Mouse (Mus musculus) thymus, postnatal 25 days (tissue): ENCODE measurements around the gene Nxph3.

ENCODE experiments used
- DNase-seq: peaks from one replicate; pipeline ENCODE4 v3.0.0; 2022

Gene Nxph3

GRCm38 (mm10) chr11:95514298-95514861, at the start of gene Nxph3:
Gene Nxph3, minus strand, starts transcription at chr11:95514570.
- peak; percentile 63 for DNase-seq

DNA sequence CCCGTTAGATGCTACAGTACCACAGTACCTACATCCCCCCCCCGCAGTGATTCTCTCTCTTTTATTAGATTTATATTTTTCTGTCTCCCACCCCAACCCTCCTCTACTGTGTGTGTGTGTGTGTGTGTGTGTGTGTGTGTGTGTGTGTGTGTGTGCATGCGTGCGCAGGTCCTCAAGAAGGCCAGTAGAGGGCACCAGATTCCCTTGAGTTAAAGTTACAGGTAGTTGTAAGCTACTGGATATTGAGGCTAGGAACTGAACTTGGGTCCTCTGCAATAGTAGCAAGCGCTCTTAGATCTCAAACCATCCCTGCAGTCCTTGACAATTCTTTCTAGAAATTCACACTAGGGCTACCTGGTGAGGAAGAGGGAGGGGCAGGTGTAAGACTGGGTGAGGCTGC, 49.5 kb upstream of the Nxph3 start:
- no peak for DNase-seq

DNA sequence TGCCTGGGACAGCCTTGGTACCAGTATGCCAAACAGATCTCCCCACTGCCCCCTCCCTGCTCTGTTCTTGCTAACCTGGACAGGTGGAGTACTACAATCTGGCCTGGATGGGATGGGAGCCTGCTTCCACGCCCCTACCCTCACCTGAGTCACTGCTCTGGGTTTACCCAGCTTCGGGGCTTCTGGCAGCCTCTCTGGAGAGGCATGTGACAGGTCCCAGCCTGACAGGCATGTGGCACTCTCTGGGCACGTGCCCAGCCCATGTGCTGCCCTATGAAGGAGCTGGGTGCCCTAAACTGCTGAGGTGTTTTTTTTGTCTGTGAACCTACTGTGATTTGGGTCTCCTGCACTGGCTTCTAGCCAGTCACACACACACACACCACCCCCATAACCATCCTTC, 46.4 kb upstream of the Nxph3 start:
- DNase-seq = no peak

DNA sequence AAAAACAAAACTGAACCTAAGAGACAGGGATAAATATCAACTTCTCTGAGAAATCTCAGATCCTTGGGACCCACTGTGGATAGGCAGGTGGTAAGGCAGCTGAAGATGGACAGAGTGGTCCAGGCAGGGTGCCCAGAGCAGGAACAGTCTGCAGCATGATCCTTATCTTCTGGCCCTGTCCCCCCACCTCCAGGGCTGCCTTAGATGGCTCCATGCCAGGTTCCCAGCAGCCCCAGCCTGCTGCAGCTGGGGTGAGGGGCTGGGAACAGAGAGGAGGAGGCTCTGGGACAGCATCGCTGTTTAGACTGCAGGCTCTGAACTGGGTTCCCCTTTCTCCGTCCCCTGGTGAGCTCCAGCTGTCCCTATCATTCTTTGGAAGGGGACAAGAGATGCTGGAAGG, 45.4 kb upstream of the Nxph3 start:
- no peak for DNase-seq

- no peak for DNase-seq
Observed at GRCm38 (mm10) chr11:95557719-95558118, 43.3 kb upstream of the Nxph3 start.

DNA sequence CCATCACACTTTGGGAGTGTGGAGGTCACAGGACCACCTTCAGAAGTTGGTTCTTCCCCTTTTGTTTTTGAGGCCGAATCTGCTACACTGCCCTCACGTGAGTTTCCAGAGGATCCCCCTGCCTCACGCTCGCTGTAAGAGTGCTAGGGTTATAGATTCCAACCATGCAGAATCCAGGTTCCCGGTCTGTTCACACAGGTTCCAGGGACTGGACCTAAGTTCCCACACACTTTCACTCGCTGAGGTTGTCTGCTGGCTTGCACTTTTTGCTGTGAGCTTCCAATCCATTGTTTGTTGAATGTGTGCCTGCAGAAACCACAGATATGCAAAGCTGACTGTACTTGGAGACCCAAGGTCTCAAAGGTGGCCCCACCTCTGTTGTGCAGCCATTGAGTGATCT, 42.7 kb upstream of the Nxph3 start:
- DNase-seq = no peak

- no peak for DNase-seq
Observed at GRCm38 (mm10) chr11:95555279-95555678, 40.9 kb upstream of the Nxph3 start.

DNA sequence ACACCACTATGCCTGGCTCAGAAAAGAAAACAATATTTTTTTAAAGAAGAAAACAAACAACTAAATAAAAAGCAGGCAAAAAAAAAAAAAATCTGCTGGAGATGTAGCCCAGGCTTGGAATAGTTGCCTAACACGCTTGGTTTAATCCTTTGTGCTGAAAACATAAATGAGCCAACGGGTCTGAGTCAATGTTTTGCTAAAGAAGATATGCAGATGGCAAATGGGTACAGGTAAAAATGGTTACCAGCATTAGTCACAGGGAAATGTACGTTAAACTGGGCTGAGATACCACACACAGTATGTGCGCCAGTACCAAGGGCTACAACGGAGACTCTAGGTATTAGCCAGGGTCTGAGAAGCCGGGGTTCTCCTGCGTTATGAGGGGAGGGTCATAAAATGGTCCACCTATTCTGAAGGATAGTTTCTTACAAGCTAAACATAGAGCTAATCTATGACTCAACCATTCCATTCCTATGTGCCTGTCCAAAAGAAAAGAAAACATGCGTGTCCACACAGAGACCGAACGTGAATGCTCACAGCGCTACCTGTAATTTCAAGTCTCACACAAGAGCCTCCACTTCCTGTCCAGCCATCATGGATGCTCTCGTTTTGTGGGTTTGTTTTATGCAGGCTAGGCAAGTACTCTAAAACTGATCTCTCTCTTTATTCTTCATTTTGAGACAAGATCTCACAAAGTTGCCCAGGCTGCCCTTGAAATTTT, 36.1 kb upstream of the Nxph3 start:
- DNase-seq = no peak

GRCm38 (mm10) chr11:95546021-95546782, 31.8 kb upstream of the Nxph3 start:
- no peak for DNase-seq

DNA sequence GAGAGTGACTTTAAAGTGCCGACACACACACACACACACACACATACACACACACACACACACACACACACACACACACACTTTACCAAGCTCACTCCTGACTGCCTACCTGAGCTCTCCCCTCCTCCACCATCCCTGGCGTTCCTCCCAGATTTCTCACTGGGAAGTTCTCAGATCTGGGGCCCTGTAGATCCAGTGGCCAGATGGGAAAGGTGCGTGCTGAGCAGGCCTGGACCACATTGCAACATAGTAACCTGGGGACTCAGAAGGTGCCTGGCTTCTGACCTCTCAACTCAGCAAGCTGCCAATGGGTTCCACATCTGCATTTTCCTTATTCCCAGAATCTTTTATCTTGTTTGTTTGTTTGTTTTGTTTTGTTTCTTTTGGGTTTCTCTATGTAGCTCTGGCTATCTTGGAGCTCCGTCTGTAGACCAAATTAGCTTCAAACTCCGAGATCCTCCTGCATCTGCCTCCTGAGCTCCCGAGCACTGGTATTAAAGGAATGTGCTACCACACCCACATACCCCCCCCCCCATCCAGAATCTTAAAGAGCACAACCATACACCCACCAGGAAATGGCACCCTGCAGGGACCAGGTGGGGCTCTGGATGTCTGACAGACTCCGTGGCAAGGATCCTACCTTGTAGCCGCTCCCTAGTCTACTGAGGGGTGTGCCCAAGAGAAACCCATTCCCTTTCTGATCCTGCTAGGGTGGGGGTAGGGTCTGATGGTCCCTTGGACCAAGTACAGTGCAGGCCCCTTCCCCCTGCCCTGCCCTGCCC, 30.4 kb upstream of the Nxph3 start:
- no peak for DNase-seq

GRCm38 (mm10) chr11:95540637-95541385, 26.4 kb upstream of the Nxph3 start:
- no peak for DNase-seq

DNA sequence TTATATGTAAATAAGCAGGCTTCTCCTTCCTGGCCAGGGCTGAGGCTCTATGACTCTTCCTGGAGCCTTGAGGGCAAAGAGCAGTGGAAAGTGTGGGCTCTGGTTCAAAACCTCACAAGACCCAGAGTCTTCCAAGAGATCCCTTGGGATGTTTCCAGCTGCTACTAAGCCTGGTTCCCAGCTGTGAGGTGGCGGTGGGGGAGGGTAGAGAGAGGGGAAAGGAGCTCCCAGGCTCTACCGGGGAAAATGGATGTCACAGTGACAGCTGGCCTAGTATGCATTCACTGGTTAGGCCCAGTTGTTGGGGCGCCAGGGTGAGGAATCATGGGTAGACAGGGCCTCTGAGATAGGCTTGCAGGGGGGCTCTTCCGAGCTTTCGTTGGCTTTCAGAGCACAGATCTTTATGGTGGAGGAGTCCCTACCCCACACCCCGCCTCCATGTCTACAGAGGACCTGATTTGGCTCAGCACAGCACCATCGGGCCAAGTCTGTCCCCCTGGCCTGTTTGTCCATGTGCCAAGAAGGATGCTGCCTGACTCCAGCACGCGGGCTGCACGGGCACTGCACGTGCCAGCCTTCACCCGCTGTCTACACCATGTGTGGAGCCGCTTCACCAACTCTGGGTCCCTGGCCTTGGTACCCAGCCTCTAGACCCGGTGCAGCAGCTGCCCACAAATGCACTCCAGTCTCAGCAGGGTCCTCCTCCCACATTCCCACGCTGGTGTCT, 24.2 kb upstream of the Nxph3 start:
- no peak for DNase-seq

- peak; percentile 71 for DNase-seq
Observed at GRCm38 (mm10) chr11:95533484-95534160, 19.3 kb upstream of the Nxph3 start.

- no peak for DNase-seq
Observed at GRCm38 (mm10) chr11:95532353-95533072, 18.1 kb upstream of the Nxph3 start.

GRCm38 (mm10) chr11:95528231-95528630, 13.9 kb upstream of the Nxph3 start:
- DNase-seq = no peak

DNA sequence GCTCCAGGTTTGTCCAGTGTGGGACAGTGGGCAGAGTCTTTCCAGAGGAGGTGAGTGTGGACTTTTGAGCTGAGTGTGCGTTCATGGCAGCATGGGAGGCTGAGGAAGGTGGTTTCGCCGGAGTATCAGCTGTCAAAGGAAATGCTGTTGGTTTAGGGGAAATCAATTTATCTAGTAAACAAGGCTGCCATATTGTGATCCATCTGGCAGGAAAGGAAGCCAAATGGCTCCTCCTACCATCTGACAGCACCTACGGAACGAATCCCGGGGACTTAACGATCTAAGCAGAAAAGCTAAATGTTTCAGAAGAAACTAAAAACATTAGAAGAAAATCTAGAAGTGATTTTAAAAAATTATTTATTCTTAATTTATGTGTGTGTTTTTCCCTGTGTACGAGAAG, 12.9 kb upstream of the Nxph3 start:
- DNase-seq = no peak

DNA sequence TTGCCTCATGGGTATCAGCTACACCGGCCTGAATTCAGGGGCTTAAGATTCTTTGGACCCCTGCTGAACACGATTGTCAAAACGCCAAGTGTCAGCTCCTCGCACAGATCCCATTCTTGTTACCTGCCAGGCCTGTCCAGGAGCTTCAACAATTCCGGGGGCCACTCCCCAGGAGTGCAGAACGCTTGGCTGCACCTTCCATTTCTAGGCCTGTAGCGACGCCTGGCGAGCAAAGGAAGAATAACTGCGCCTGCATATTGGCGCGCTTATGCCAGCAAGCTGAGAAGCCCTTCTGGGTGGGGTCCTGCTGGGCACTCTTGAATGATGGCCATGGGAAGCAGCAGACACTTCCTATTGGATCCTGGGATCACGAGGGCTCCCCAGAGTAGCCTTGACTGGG, 7.2 kb upstream of the Nxph3 start:
- peak; percentile 77 for DNase-seq

- DNase-seq = peak; percentile 90
Observed at GRCm38 (mm10) chr11:95520456-95521072, 6.2 kb upstream of the Nxph3 start.

- DNase-seq = no peak
Observed at GRCm38 (mm10) chr11:95519996-95520395, 5.6 kb upstream of the Nxph3 start.

DNA sequence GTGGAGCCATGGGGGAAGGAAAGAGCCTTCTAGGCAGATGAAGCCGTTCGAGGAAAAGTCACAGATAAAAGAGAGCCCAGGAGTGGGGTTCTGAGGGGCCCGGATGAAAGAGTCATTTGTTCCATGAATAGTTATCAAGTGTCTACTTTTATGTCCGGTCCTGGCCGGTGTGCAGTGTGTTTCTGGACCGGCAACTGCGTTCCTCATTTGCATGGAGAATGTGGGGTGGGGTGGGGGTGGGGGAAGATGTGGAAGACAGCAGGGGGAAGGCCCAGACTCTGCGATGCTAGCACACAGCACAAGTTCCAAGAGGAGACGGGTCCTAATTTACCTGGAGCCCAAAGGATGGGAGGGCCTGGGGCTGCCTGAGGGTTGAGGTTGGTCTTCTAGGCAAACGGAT, 4.9 kb upstream of the Nxph3 start:
- DNase-seq = no peak
